Mouse (Mus musculus): Measurements from ENCODE around the gene Zfp839. TPM values are rescaled to one million over a fixed set of nuclear protein-coding genes. Genes with fewer than 3 reads are reported as not detected.

The Zfp839 gene
- polyA plus RNA-seq, 1 experiment: 8.5 TPM

- Histone ChIP-seq H3K27ac (ENCODE audit: insufficient read depth, low read length) (no peak overlapping the region), H3K4me1 (ENCODE audit: control insufficient read depth, insufficient read depth, low read length) (no peaks in the 10 kb centered on the region; the same call in 1 of the 2 replicates), H3K4me3 (replicated peaks; ENCODE audit: insufficient read depth, low read depth, low read length) (peak overlapping the region; percentile 51), H3K27me3 (ENCODE audit: control insufficient read depth, insufficient read depth, low read length) (no peaks in the 10 kb centered on the region)
- DNase-seq: peak; percentile 78 to 89
- WGBS: 13% methylated on average over 32 of the region's 32 CpGs
- TF ChIP-seq CTCF (IDR thresholded peaks at IDR 0.05; ENCODE audit: borderline replicate concordance, insufficient read depth, low read depth, low read length): peak; percentile 95
- no peak for TF ChIP-seq POLR2A (IDR thresholded peaks at IDR 0.05; ENCODE audit: borderline replicate concordance, insufficient read depth, low read length)
Measured at GRCm38 (mm10) chr12:110843194-110844048, 6.6 kb upstream of the Zfp839 start.

GRCm38 (mm10) chr12:110844227-110845130 lies 5.6 kb upstream of the Zfp839 start:
- peak; percentile 25 to 40 for DNase-seq
- WGBS: 5% methylated on average over 42 of the region's 42 CpGs
- Histone ChIP-seq H3K4me1 (ENCODE audit: control insufficient read depth, insufficient read depth, low read length) (no peaks in the 10 kb centered on the region; the same call in 1 of the 2 replicates), H3K27me3 (ENCODE audit: control insufficient read depth, insufficient read depth, low read length) (no peaks in the 10 kb centered on the region), H3K4me3 (replicated peaks; ENCODE audit: insufficient read depth, low read depth, low read length) (peak overlapping the region; percentile 73), H3K27ac (ENCODE audit: insufficient read depth, low read length) (no peak overlapping the region)
- TF ChIP-seq POLR2A (IDR thresholded peaks at IDR 0.05; ENCODE audit: borderline replicate concordance, insufficient read depth, low read length) (no peak), CTCF (IDR thresholded peaks at IDR 0.05; ENCODE audit: borderline replicate concordance, insufficient read depth, low read depth, low read length) (no peak)

- 4% methylated on average over 36 of the region's 36 CpGs for WGBS
- H3K27ac ChIP-seq (ENCODE audit: insufficient read depth, low read length): no peak overlapping the region
- no peaks in the 10 kb centered on the region; the same call in 1 of the 2 replicates for H3K4me1 ChIP-seq (ENCODE audit: control insufficient read depth, insufficient read depth, low read length)
- H3K4me3 ChIP-seq (replicated peaks; ENCODE audit: insufficient read depth, low read depth, low read length): peak overlapping the region; percentile 73
- TF ChIP-seq CTCF (IDR thresholded peaks at IDR 0.05; ENCODE audit: borderline replicate concordance, insufficient read depth, low read depth, low read length) (no peak), POLR2A (IDR thresholded peaks at IDR 0.05; ENCODE audit: borderline replicate concordance, insufficient read depth, low read length) (no peak)
- no peaks in the 10 kb centered on the region for H3K27me3 ChIP-seq (ENCODE audit: control insufficient read depth, insufficient read depth, low read length)
- DNase-seq: peak; percentile 85 to 88
Measured at GRCm38 (mm10) chr12:110845131-110845880, 4.7 kb upstream of the Zfp839 start.

- 52% methylated on average over 6 of the region's 6 CpGs for WGBS
- H3K4me3 ChIP-seq (replicated peaks; ENCODE audit: insufficient read depth, low read depth, low read length): peak overlapping the region; percentile 73
- no peak overlapping the region for H3K27ac ChIP-seq (ENCODE audit: insufficient read depth, low read length)
Measured at GRCm38 (mm10) chr12:110846191-110846765, 3.8 kb upstream of the Zfp839 start.

GRCm38 (mm10) chr12:110850929-110851256 lies 840 bp downstream of the Zfp839 start:
- DNase-seq: no peak
- Histone ChIP-seq H3K27ac (ENCODE audit: insufficient read depth, low read length) (no peak overlapping the region; the same call in 1 of the 2 replicates), H3K4me3 (replicated peaks; ENCODE audit: insufficient read depth, low read depth, low read length) (peak overlapping the region; percentile 100), H3K4me1 (ENCODE audit: control insufficient read depth, insufficient read depth, low read length) (peaks cover 5% of the 10 kb centered on the region), H3K27me3 (ENCODE audit: control insufficient read depth, insufficient read depth, low read length) (no peaks in the 10 kb centered on the region)
- no peak for TF ChIP-seq POLR2A (IDR thresholded peaks at IDR 0.05; ENCODE audit: borderline replicate concordance, insufficient read depth, low read length)
- no peak for TF ChIP-seq CTCF (IDR thresholded peaks at IDR 0.05; ENCODE audit: borderline replicate concordance, insufficient read depth, low read depth, low read length)
- 12% methylated on average over 9 of the region's 9 CpGs for WGBS

More at GRCm38 (mm10) chr12:110846191-110846765, 3.8 kb upstream of the Zfp839 start:
- no peak for TF ChIP-seq CTCF (IDR thresholded peaks at IDR 0.05; ENCODE audit: borderline replicate concordance, insufficient read depth, low read depth, low read length)
- no peak for TF ChIP-seq POLR2A (IDR thresholded peaks at IDR 0.05; ENCODE audit: borderline replicate concordance, insufficient read depth, low read length)
- Histone ChIP-seq H3K27me3 (ENCODE audit: control insufficient read depth, insufficient read depth, low read length) (no peaks in the 10 kb centered on the region), H3K4me1 (ENCODE audit: control insufficient read depth, insufficient read depth, low read length) (peaks cover 2% of the 10 kb centered on the region)
- no peak for DNase-seq

- Histone ChIP-seq H3K27ac (ENCODE audit: insufficient read depth, low read length) (no peak overlapping the region), H3K27me3 (ENCODE audit: control insufficient read depth, insufficient read depth, low read length) (no peaks in the 10 kb centered on the region), H3K4me1 (ENCODE audit: control insufficient read depth, insufficient read depth, low read length) (peaks cover 5% of the 10 kb centered on the region), H3K4me3 (replicated peaks; ENCODE audit: insufficient read depth, low read depth, low read length) (no peak overlapping the region)
- DNase-seq: no peak
- WGBS: 73% methylated on average over 12 of the region's 12 CpGs
- TF ChIP-seq POLR2A (IDR thresholded peaks at IDR 0.05; ENCODE audit: borderline replicate concordance, insufficient read depth, low read length): no peak
- TF ChIP-seq CTCF (IDR thresholded peaks at IDR 0.05; ENCODE audit: borderline replicate concordance, insufficient read depth, low read depth, low read length): no peak
Measured at GRCm38 (mm10) chr12:110851414-110851813, 1.4 kb downstream of the Zfp839 start.

GRCm38 (mm10) chr12:110851923-110852322 lies 1.9 kb downstream of the Zfp839 start:
- Histone ChIP-seq H3K4me1 (ENCODE audit: control insufficient read depth, insufficient read depth, low read length) (peaks cover 5% of the 10 kb centered on the region), H3K27me3 (ENCODE audit: control insufficient read depth, insufficient read depth, low read length) (no peaks in the 10 kb centered on the region), H3K4me3 (replicated peaks; ENCODE audit: insufficient read depth, low read depth, low read length) (no peak overlapping the region), H3K27ac (ENCODE audit: insufficient read depth, low read length) (no peak overlapping the region)
- DNase-seq: no peak
- TF ChIP-seq CTCF (IDR thresholded peaks at IDR 0.05; ENCODE audit: borderline replicate concordance, insufficient read depth, low read depth, low read length) (no peak), POLR2A (IDR thresholded peaks at IDR 0.05; ENCODE audit: borderline replicate concordance, insufficient read depth, low read length) (no peak)
- 85% methylated on average over 1 of the region's 1 CpGs for WGBS
